8 mouse cellular contexts compared by ENCODE assay signal in genomic region chr7:4501558-4502397, GRCm38 (mm10). TPM values are rescaled to one million over a fixed set of nuclear protein-coding genes. Genes with fewer than 3 reads are reported as not detected.
A peak's percentile ranks its signal among the peaks of the same experiment; 100 is the strongest.
DNase-seq lines count a peak whose midpoint lies in the region; ATAC-seq and TF ChIP-seq lines count a peak whose summit lies in the region.

TSS of gene Ppp1r12c (minus strand) at chr7:4501680.

- TF ChIP-seq CTCF in heart, postnatal 0 days (IDR thresholded peaks at IDR 0.05; ENCODE audit: low read depth) = no peak
- TF ChIP-seq CTCF in testis, adult 2 months (IDR thresholded peaks at IDR 0.05; ENCODE audit: control insufficient read depth, insufficient read depth, insufficient replicate concordance, low read depth, low read length) = no peak

- under 1% methylated on average over 61 of the region's 62 CpGs for WGBS in forebrain, embryonic 12.5 days
- WGBS in heart, postnatal 0 days = under 1% methylated on average over 46 of the region's 62 CpGs
- under 1% methylated on average over 62 of the region's 62 CpGs for WGBS in liver, embryonic 16.5 days (ENCODE audit: insufficient replicate concordance)
- under 1% methylated on average over 62 of the region's 62 CpGs for WGBS in neural tube, embryonic 13.5 days

- peak; percentile 88 to 93 for DNase-seq in CD8-positive naive resting alpha-beta T cell, adult 2 months (ENCODE audit: low read depth in 2 of 2, low spot score in 2 of 2)
- DNase-seq in c-Kit-positive CD71-positive TER-119-negative erythroid progenitor cells, embryonic 14.5 days (ENCODE audit: low read depth) = peak; percentile 81
- DNase-seq in heart, postnatal 0 days (ENCODE audit: low spot score) = peak; percentile 91
- DNase-seq in kidney, postnatal 4 days = peak; percentile 97

- peak; percentile 95 for ATAC-seq in forebrain, embryonic 12.5 days (ENCODE audit: low FRiP score)
- peak; percentile 93 for ATAC-seq in heart, postnatal 0 days (ENCODE audit: insufficient read depth, low read depth)
- ATAC-seq in liver, embryonic 16.5 days (ENCODE audit: low read depth) = peak; percentile 93
- ATAC-seq in neural tube, embryonic 13.5 days (ENCODE audit: low read depth) = peak; percentile 94

- H3K4me3 ChIP-seq in forebrain, embryonic 12.5 days (replicated peaks) = peak within 1 kb of the TSS; percentile 95
- H3K4me3 ChIP-seq in heart, postnatal 0 days (ENCODE audit: low read depth, low read length) = peak within 1 kb of the TSS; percentile 97
- H3K4me3 ChIP-seq in liver, embryonic 16.5 days (ENCODE audit: low read depth, low read length) = peak within 1 kb of the TSS; percentile 89
- H3K4me3 ChIP-seq in neural tube, embryonic 13.5 days = peak within 1 kb of the TSS; percentile 84
- peak within 1 kb of the TSS; percentile 90 for H3K4me3 ChIP-seq in testis, adult 2 months (ENCODE audit: control insufficient read depth, low read depth, low read length)

- no peaks in the 10 kb centered on the region for H3K9me3 ChIP-seq in forebrain, embryonic 12.5 days
- H3K9me3 ChIP-seq in heart, postnatal 0 days (replicated peaks; ENCODE audit: control insufficient read depth, low read length) = no peaks in the 10 kb centered on the region
- no peaks in the 10 kb centered on the region for H3K9me3 ChIP-seq in liver, embryonic 16.5 days (replicated peaks; ENCODE audit: control insufficient read depth, low read length)
- H3K9me3 ChIP-seq in neural tube, embryonic 13.5 days = no peaks in the 10 kb centered on the region

- TF ChIP-seq POLR2A in testis, adult 2 months (IDR thresholded peaks at IDR 0.05; ENCODE audit: control insufficient read depth, low read depth, low read length) = peak; percentile 75

- peak within 1 kb of the TSS; percentile 97 for H3K9ac ChIP-seq in forebrain, embryonic 12.5 days
- peak within 1 kb of the TSS; percentile 99 for H3K9ac ChIP-seq in heart, postnatal 0 days (replicated peaks; ENCODE audit: low read depth, low read length)
- H3K9ac ChIP-seq in liver, embryonic 16.5 days (ENCODE audit: low read depth, low read length) = peak within 1 kb of the TSS; percentile 94
- H3K9ac ChIP-seq in neural tube, embryonic 13.5 days = peak within 1 kb of the TSS; percentile 96

- no peaks in the 10 kb centered on the region for H3K27me3 ChIP-seq in forebrain, embryonic 12.5 days
- H3K27me3 ChIP-seq in heart, postnatal 0 days (ENCODE audit: control insufficient read depth, insufficient read depth, low read length) = no peaks in the 10 kb centered on the region
- H3K27me3 ChIP-seq in liver, embryonic 16.5 days (ENCODE audit: control insufficient read depth, insufficient read depth, low read depth, low read length) = no peaks in the 10 kb centered on the region
- no peaks in the 10 kb centered on the region for H3K27me3 ChIP-seq in neural tube, embryonic 13.5 days
- no peaks in the 10 kb centered on the region for H3K27me3 ChIP-seq in testis, adult 2 months (ENCODE audit: control insufficient read depth, insufficient read depth, low read length)

- peaks cover 6% of the 10 kb centered on the region for H3K36me3 ChIP-seq in forebrain, embryonic 12.5 days (replicated peaks)
- H3K36me3 ChIP-seq in heart, postnatal 0 days (replicated peaks; ENCODE audit: control insufficient read depth, insufficient read depth, low read length) = peaks cover 10% of the 10 kb centered on the region
- H3K36me3 ChIP-seq in liver, embryonic 16.5 days (ENCODE audit: control insufficient read depth, insufficient read depth) = peaks cover 4% of the 10 kb centered on the region
- H3K36me3 ChIP-seq in neural tube, embryonic 13.5 days = peaks cover 4% of the 10 kb centered on the region
- no peaks in the 10 kb centered on the region; the same call in none of the 2 replicates for H3K36me3 ChIP-seq in testis, adult 2 months (ENCODE audit: control insufficient read depth, insufficient read depth, low read length)

- peak within 1 kb of the TSS; percentile 81 for H3K27ac ChIP-seq in forebrain, embryonic 12.5 days
- H3K27ac ChIP-seq in heart, postnatal 0 days (ENCODE audit: low read depth) = peak within 1 kb of the TSS; percentile 95
- peak within 1 kb of the TSS; percentile 86 for H3K27ac ChIP-seq in liver, embryonic 16.5 days (ENCODE audit: low read length)
- peak within 1 kb of the TSS; percentile 91 for H3K27ac ChIP-seq in neural tube, embryonic 13.5 days (replicated peaks)
- peak within 1 kb of the TSS; percentile 95 for H3K27ac ChIP-seq in testis, adult 2 months (ENCODE audit: control insufficient read depth, insufficient read depth, low read depth, low read length)

- no peak; the same call in 1 of the 2 replicates for TF ChIP-seq EP300 in heart, postnatal 0 days (IDR thresholded peaks at IDR 0.05; ENCODE audit: low read depth)

- peaks cover 42% of the 10 kb centered on the region for H3K4me1 ChIP-seq in forebrain, embryonic 12.5 days
- H3K4me1 ChIP-seq in heart, postnatal 0 days (ENCODE audit: control insufficient read depth, insufficient read depth) = peaks cover 33% of the 10 kb centered on the region
- peaks cover 37% of the 10 kb centered on the region for H3K4me1 ChIP-seq in liver, embryonic 16.5 days (ENCODE audit: control insufficient read depth, low read depth, low read length)
- H3K4me1 ChIP-seq in neural tube, embryonic 13.5 days (replicated peaks) = peaks cover 44% of the 10 kb centered on the region
- peaks cover 18% of the 10 kb centered on the region for H3K4me1 ChIP-seq in testis, adult 2 months (ENCODE audit: control insufficient read depth, insufficient read depth, low read length)

- H3K4me2 ChIP-seq in forebrain, embryonic 12.5 days = peak within 1 kb of the TSS; percentile 87
- peak within 1 kb of the TSS; percentile 89 for H3K4me2 ChIP-seq in heart, postnatal 0 days (ENCODE audit: low read depth, low read length)
- peak within 1 kb of the TSS; percentile 92 for H3K4me2 ChIP-seq in liver, embryonic 16.5 days (ENCODE audit: low read depth, low read length)
- H3K4me2 ChIP-seq in neural tube, embryonic 13.5 days = peak within 1 kb of the TSS; percentile 93

RNA-seq across cellular contexts. Expression of gene Ppp1r12c, which starts in this region (rescaled TPM):
- polyA plus RNA-seq in forebrain, embryonic 12.5 days (2016; fragmentation: Nextera tagmentation; extraction: Ambion mirVana) = 54.6 and 59.7 TPM in 2 replicates
- total RNA-seq in heart, postnatal 0 days (2014; rRNA removed; ENCODE audit: low replicate concordance) = 89.1 and 105 TPM in 2 replicates
- 22.5 and 24.2 TPM in 2 replicates for polyA plus RNA-seq in heart, postnatal 0 days (2015; fragmentation: Nextera tagmentation; extraction: Ambion mirVana)
- polyA plus RNA-seq in liver, embryonic 16.5 days (2015; fragmentation: Nextera tagmentation; extraction: Ambion mirVana) = 6.9 and 8.0 TPM in 2 replicates
- 46.0 and 48.4 TPM in 2 replicates for polyA plus RNA-seq in neural tube, embryonic 13.5 days (2015; fragmentation: Nextera tagmentation; extraction: Ambion mirVana)
- polyA plus RNA-seq in testis, adult 2 months (2012; rRNA removed) = 48.5 and 51.6 TPM in 2 replicates

Comparison
In these comparisons a context has a peak if more than half of its experiments do, and no peak if none do; other contexts are left out.
1. Peak in every context shown above with its lines: DNase-seq, ATAC-seq, H3K4me3 ChIP-seq and H3K27ac ChIP-seq.